Mouse (Mus musculus) right cerebral cortex, postnatal 25 days (tissue): ENCODE measurements around the gene Aph1a.
A peak's percentile ranks its signal among the peaks of the same experiment; 100 is the strongest.
"Not testable (repeated sequence)": the region's sequence is repeated elsewhere in the genome, so short reads cannot be mapped to it uniquely, and the experiment has no call there.

ENCODE experiments used
- DNase-seq: peaks from one replicate; pipeline ENCODE4 v3.0.0; 2022

The Aph1a gene

DNA sequence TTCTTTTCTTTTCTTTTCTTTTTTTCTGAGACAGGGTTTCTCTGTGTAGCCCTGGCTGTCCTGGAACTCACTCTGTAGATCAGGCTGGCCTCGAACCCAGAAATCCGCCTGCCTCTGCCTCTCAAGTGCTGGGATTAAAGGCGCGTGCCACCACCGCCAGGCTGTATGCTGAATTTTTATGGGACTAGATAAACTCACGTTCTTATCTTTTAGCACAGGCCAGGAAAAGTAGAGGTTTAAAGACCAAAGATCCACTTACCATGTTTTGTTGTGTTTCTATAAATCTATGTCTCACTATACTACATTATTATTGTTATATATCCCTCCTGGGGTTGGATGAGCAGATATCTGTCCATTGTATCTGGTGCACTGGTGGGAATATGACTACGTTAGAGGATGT is 29.7 kb downstream of the Aph1a start:
- not testable (repeated sequence) for DNase-seq

DNA sequence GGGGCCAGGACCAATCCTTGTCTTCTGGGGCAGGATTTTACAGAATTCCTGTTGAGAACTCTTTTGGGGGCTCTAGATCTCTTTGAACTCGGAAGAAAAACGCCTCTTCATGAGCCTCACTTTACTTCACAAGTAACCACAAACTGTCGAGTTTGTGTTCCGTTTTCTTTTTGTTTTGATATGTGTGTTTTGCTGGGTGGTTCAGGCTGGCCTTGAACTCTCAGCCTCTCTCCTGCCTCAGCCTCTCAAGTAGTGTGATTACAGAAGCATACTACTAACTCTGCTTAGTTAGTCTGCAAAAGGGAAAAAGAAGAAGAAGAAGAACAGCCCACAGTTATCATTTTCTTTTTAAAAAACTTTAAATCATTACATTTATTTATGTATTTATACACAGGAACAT is 30.4 kb downstream of the Aph1a start:
- no peak for DNase-seq

DNA sequence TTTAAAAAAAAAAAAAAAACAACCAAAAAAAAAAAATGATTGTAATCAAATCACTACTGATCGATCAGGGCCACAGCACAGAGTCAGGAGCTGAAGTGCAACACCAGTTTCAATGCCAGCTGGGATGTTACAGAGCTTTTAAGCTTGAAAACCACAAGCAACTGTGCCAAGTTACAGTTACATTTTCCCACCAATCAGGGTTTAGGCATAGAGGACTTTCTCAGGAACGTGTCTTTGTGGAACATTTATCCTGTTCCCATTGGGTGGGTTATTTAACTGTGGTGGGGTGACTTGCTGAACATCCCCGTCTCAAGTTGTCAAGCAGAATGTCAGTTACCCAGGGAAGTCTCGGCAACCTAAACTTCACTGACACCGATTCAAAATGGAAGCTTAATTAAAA is 31.3 kb downstream of the Aph1a start:
- DNase-seq: no peak

DNA sequence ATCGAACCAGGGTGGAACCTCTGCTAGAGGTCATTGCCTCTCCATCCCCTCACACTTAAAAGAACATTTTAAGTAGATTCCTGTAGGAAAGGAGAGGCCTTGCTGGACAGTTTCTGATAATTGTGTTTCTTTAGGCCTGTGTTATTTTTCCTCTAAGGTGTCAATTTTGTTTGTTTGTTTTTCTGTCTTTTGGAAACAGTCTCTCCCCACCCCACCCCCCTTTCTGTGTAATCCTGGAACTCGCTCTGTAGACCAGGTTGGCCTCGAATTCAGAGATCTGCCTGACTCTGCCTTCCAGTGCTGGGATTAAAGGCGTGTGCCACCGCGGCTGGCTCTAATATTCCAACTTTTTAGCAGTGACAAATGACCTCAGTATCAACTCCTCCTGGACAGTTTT is 34.5 kb downstream of the Aph1a start:
- DNase-seq: no peak

DNA sequence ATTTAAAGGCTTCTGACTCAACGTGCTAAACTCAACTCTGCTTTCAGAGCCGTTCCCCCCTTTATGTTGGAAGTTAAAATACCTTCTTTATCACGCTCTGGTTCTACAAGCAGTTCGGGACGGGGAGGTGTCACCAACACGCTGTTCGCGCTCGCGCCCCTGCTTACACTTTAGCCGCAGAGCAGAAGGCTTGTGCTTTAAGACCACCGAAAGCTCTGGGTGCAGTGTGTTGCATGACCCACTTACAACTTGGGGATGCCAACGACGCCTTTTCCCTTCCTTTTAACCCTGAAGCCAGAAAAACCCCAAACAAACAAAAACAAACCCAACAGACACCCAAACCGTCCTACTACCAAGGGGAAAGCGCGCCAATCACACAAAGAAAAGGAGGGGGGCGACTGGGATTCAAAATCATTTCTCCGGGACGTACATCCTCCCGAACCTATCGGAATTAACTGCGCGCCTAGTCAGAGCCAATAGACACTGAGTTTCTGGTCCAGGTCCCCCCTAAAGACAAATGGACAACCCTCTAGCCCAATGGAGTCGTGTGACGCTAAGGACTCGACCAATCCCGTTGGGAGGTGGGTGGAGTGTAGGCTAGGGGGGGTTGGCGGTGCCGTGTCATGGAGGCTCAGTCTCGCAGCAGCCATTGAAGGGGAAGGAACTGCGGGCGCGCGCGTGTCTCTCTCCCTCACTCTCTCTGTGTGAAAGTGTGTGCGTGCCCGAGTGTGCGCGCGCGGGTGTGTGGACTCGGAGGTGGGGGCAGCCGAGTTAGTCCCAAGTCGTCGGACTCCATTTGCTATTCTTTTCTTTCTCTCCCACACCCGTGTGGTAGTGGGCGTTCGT is 35.1 kb downstream of the Aph1a start, which contains the start of gene Anp32e:
Anp32e (plus strand) TSS at position 589 of the 846 bp plus-strand sequence.
- peak; percentile 96 for DNase-seq

DNA sequence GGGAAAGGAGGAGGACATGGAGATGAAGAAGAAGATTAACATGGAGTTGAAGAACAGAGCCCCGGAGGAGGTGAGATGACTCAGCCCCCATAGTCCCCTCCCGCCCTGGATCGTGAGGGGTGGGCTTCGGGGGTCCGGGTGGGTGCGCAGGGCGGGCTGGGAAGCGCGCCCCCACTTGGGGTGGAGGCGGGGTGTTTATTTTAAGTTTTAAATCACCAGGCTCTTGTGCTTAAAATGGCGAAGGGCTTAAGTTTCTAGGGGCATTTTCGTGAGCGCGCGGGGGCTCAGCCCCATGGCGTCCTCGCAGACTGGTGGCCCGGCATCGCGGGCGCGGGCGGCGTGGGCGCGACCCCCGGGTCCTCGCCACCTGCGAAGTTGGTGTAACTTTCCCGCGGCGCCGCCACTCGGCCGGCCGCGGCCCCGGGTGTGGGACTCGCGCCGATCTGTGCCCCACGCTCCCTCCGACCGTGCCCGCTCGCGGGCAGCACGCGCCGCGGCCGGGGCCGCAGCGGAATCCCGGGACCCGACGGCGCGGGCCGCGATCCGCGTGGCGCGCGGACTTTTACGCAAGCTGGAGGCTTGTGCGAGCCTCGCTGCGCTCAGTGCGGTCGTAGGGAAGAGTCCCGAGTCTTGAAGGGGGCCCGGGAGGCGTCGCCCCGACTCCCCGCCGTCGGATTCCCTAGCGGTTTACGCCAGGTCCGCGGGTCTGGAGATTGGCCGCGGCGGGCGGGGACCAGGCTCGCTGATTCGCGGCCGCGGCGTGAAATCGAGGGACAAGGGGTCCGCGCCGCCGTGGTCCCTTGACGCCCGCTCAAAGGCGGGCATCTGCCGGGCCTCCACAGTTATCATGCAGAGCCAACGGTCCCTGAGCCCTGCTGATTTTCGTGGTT is 36.1 kb downstream of the Aph1a start:
- peak; percentile 45 for DNase-seq

DNA sequence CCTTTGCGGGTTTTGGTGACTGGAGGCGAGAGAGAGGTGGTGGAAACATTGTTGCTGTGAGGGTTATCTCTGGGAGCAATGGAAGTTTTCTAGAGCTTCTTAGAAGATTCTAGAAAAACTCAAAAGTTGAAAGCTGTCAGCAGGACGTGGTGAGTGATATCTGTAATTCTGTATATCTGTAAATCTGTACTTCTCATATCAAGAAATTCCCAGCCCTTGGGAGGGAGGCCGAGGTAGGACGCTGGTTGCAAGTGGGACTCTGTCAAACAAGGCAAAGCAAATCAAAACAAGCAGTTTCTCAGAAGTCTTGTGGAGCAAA is 36.7 kb downstream of the Aph1a start:
- DNase-seq: no peak

DNA sequence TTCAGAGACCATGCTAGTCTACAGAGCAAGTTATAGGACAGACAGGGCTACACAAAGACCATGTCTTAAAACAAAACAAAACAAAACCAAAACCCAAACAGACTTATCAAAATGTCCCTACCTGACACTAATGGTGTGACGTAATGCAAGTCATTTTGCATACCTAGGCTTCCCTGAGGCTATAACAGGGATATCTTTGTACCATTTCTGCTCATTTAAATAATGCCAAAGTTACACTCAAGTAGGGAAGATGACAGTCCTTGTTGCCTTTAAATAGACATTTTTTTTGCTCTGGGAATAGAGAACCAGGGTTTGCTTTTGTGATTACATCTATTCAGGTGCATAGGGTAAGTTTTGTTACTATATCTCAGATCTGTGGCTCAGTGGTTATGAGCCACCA is 37.7 kb downstream of the Aph1a start:
- no peak for DNase-seq

DNA sequence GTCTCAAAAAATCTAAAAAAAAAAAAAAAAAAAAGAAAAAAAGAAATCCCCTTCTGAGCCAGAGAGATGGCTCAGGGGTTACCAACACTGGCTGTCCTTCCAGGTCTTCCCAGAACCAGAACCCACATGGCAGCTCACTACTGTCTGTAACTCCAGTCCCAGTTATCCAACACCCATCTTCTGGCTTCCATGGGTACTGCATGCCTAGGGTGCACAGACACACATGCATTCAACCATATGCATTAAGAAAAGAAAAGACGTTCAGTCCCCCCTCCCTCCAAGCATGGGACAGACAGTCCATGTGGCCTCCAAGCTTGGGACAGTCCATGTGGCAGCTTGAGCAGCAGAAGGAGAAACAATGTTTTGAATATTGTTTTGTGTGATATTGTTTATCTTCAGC is 38.4 kb downstream of the Aph1a start:
- DNase-seq: no peak

DNA sequence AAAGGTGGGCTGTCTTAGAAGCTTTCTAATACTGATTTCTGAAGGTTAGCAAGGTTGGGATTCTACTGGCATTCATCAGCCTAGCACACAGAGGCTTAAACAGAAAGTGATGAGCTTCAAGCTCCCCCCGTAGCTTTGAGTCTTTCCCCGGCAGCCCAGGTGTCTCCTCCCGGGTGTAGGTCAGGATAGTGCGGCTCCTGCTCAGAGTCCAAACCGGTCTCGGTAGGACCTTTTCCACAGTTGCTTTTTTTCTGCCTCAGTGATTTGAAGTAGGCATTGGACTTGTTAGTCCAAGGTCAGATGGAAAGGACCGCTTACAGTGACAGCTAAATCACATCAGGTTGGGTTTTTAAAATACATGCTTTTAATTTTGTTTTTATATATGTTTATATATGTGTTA is 38.8 kb downstream of the Aph1a start:
- DNase-seq: no peak

DNA sequence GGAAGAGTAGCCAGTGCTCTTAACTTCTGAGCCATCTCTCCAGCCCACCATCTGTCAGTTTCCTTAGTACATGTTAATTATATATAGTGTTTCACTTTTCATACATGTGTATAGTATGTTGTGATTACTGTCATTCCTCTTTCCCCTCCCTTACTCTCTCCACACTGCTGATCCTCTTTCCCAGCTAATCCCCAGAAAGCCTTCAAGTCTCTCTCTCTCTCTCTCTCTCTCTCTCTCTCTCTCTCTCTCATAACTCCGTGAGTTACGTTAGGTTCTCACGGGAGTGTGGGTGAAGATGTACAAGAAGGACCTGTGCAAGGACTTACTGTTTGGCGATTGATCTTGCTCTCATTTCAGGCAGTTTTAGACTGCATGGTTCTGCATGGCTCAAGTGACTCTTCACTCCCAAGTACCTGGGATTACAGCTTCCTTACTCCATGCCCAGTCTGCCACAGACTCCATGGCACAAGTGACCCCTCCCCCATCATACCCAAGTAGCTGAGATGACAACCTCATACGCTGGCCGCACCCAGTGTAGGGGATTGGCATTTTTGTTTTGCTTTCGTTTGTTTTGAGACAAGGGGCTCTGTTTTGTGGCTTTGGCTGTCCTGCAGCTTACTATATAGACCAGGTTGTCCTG is 39.5 kb downstream of the Aph1a start:
- DNase-seq: no peak

DNA sequence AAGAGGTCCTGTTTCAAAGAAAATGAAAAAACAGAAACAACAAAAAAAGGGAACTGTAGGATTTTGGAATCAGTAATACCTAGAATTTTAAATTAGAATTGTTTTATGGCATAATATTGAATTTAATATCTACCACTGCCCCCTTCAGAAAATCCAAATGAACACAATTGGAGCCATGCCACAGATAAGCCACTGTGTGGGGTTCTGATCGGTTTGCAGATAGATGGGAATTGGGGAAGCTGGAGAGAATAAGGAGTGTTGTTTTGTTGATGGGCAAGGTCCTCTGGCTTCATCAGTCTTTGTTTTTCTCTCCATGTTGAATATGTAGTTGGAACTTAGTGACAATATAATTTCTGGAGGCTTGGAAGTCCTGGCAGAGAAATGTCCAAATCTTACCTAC is 40.7 kb downstream of the Aph1a start:
- DNase-seq: no peak

DNA sequence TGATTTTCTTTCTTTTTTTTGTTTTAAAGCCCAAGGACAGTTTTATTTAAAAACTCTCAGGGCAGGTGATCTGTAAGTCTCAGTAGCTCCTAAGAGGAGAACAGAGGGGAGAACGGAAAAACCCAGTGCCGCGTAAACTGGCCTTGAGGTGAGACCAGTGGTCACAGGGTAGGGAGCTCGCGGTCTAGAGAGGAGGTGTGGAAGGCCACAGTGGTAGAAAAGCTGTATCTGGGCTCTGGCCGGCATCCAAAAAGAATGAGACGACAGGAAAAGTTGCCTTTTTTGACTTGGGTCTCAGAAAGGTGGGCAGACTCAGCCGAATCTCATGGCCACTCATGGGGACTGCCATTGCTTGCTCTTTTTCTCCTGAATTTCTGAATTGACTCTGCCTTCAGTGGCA is 44.4 kb downstream of the Aph1a start:
- DNase-seq: no peak

DNA sequence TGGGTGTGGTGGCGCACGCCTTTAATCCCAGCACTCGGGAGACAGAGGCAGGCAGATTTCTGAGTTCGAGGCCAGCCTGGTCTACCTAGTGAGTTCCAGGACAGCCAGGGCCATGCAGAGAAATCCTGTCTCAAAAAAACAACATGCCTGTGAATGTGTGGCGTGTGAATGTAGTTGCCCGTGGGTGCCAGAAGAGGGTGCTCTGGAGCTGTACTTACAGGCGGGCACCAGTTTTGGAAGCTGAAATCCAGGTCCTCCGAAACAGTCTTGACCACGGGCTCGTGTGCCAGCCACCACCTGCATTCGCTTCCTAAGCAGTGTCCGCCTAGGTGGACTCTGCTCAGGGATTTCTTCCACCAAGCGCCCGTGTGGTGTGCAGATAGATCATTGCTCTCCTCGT is 45.1 kb downstream of the Aph1a start:
- DNase-seq: no peak

DNA sequence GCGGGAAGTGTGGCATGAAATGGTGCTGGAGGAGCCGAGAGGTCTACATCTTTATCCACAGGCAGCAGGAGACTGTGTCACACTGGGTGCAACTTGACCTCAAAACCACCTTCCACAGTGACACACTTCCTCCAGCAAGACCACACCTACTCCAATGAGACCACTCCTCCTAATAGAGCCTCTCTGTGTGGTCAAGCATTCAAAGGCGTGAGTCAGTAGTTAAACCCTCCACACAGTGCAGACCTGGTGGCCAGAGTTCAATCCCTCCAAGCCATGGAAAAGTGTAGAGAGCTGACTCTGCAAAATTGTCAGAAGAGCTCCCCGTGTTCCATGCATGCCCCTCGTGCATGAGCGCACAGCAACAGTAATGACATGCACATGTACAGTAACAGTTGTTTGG is 49.0 kb downstream of the Aph1a start:
- DNase-seq: no peak

DNA sequence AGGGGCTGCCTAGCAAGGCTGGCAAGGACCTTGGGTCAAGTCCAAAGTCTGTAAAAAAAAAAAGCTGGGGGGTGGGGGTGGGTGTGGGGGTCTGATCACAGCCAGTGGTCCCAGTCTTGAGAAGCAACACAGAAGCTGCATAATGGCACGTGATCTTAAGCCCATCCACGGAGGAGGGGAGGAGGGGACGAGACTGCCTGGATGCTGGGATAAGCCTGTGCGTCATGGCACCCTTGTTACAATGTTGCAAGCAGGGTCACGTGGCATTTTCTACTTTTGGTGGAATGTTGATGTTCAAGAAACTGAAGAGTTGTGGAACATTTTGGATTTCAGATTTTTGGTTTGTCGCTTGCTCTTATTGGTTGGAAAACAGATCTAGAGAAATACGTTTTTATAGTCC is 49.5 kb downstream of the Aph1a start:
- no peak for DNase-seq

DNA sequence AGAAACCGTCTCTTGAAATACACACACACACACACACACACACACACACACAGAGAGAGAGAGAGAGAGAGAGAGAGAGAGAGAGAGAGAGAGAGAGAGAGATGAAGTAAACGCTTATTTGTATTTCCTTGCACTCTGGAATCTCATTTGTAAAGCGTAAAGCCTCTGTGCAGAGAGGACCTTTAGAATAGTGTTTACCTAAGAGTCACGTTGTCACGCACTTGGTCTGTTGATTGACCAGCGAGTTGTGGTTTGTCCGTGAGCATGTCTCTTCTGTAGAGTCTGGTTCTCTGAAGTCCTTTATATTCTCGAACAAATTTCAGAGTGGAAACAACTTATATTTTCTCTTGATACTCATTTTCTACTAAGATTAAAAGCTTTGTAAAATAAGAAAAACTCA is 51.0 kb downstream of the Aph1a start:
- no peak for DNase-seq

DNA sequence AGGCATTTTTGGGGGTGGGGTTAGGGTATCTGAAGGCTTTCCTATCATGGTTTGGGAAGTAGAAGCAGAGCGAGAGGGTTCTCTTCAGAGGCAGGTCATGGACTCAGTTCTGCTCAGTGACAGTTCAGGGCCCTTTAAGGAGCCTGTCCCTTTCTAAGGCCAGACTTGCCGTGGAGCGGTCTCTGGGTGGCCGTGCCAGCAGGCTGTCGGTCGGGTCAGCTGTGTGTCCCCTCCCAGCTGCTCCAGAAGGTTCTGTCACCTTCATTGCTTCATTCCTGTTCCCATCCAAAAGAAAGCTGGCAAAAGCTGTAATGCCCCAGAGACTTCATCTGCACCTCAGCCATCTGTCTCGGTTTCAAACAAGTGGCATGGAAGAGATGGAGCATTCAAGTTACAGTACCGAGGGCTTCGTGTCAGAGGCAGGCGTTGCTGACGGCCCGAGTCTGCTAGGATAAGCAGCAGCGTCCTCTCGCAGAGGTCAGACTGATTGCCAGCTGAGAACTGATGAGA is 52.0 kb downstream of the Aph1a start:
- no peak for DNase-seq
